Mouse (Mus musculus) urinary bladder, adult 18-20 months (tissue): Measurements from ENCODE around the gene Lhfpl2.

Experiments
- DNase-seq, 2 experiments: peaks; one replicate each; pipeline ENCODE4 v3.0.0; 2022; ENCODE audit warnings: low spot score in 2 of 2, mixed read lengths in 2 of 2

Lhfpl2 gene

GRCm38 (mm10) chr13:94212179-94212578 is 154.6 kb downstream of the Lhfpl2 start:
- DNase-seq, result no peak

- no peak for DNase-seq
Observed at GRCm38 (mm10) chr13:94212716-94213115, 155.1 kb downstream of the Lhfpl2 start.

- DNase-seq, result no peak
Observed at GRCm38 (mm10) chr13:94223609-94224008, 166.0 kb downstream of the Lhfpl2 start.

GRCm38 (mm10) chr13:94224717-94225705 is 167.4 kb downstream of the Lhfpl2 start:
- DNase-seq, result no peak

GRCm38 (mm10) chr13:94231871-94232270 is 174.3 kb downstream of the Lhfpl2 start:
- DNase-seq, result no peak

GRCm38 (mm10) chr13:94239488-94239887 is 181.9 kb downstream of the Lhfpl2 start:
- no peak for DNase-seq

GRCm38 (mm10) chr13:94240111-94240510 is 182.5 kb downstream of the Lhfpl2 start:
- DNase-seq, result no peak

GRCm38 (mm10) chr13:94240873-94241272 is 183.3 kb downstream of the Lhfpl2 start:
- no peak for DNase-seq

- DNase-seq, result no peak
Observed at GRCm38 (mm10) chr13:94241892-94242524, 184.4 kb downstream of the Lhfpl2 start.

GRCm38 (mm10) chr13:94242897-94243296 is 185.3 kb downstream of the Lhfpl2 start:
- DNase-seq, result no peak
